Mouse (Mus musculus): ENCODE data around the gene Creg2. TPM values are rescaled to one million over a fixed set of nuclear protein-coding genes. Genes with fewer than 3 reads are reported as not detected.

Creg2 gene
- 0.04 and 0.09 TPM in 2 replicates for polyA plus RNA-seq (2012; rRNA removed)

GRCm38 (mm10) chr1:39651241-39651548 is at the start of gene Creg2:
Creg2 (minus strand) TSS chr1:39651474.
- DNase-seq, result no peak
- Histone ChIP-seq H3K4me3 (ENCODE audit: insufficient read depth, low read depth, low read length) (peak within 1 kb of the TSS; percentile 48), H3K36me3 (ENCODE audit: control insufficient read depth, insufficient read depth, low read length) (no peaks in the 10 kb centered on the region), H3K27me3 (replicated peaks; ENCODE audit: control insufficient read depth, insufficient read depth, low read length) (no peaks in the 10 kb centered on the region), H3K4me1 (ENCODE audit: control insufficient read depth, insufficient read depth, low read length) (no peaks in the 10 kb centered on the region), H3K27ac (ENCODE audit: insufficient read depth, low read depth, low read length) (no peak within 1 kb of the TSS)
- no peak for TF ChIP-seq POLR2A (IDR thresholded peaks at IDR 0.05; ENCODE audit: low read depth, low read length)
- TF ChIP-seq CTCF (conservative IDR thresholded peaks at IDR 0.05; ENCODE audit: insufficient read depth, insufficient read length, low read depth, low read length), result no peak
- WGBS, result 39% methylated on average over 9 of the region's 9 CpGs

DNA sequence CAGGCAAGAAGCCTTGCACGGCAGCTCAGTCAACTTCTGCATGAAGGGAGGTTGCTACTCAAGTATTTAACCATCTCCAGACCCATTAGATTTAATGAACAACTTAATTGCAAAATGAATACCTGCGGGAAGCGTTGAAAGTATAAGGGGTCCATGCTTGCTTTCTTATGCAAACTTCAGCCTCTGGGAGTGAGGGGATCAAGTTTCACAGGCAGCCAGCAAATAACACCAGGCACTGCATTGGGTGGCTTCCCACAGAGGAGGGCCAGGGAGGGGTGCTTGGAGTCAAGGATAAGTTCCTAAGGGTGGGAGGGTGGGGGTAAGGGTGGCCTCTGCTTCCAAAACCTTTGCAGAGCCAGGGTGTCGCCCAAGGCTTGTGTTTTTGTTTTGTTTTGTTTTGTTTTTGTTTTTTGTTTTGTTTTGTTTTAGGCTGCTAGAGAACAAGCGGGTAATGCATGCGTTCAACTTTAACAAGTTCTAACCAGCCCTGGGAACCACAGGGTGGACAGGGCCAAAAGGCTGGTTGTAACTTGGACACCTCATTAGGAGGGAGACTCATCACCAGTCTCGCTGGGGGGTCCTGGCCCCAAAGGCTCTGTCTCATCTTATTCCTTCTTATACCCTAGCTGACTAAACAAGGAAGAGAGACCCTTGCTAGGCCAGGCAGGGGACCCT is 49.5 kb upstream of the Creg2 start:
- H3K4me3 ChIP-seq (ENCODE audit: insufficient read depth, low read depth, low read length), result no peak overlapping the region
- H3K36me3 ChIP-seq (ENCODE audit: control insufficient read depth, insufficient read depth, low read length), result no peaks in the 10 kb centered on the region
- WGBS, result 57% methylated on average over 7 of the region's 7 CpGs
- no peak for DNase-seq
- H3K27me3 ChIP-seq (replicated peaks; ENCODE audit: control insufficient read depth, insufficient read depth, low read length), result no peaks in the 10 kb centered on the region
- H3K4me1 ChIP-seq (ENCODE audit: control insufficient read depth, insufficient read depth, low read length), result peaks cover under 1% of the 10 kb centered on the region; the same call in 1 of the 2 replicates
- TF ChIP-seq POLR2A (IDR thresholded peaks at IDR 0.05; ENCODE audit: low read depth, low read length) (no peak), CTCF (conservative IDR thresholded peaks at IDR 0.05; ENCODE audit: insufficient read depth, insufficient read length, low read depth, low read length) (no peak)
- no peak overlapping the region for H3K27ac ChIP-seq (ENCODE audit: insufficient read depth, low read depth, low read length)

GRCm38 (mm10) chr1:39698456-39698855 is 47.2 kb upstream of the Creg2 start:
- TF ChIP-seq POLR2A (IDR thresholded peaks at IDR 0.05; ENCODE audit: low read depth, low read length) (no peak), CTCF (conservative IDR thresholded peaks at IDR 0.05; ENCODE audit: insufficient read depth, insufficient read length, low read depth, low read length) (no peak)
- no peak overlapping the region; the same call in 1 of the 2 replicates for H3K27ac ChIP-seq (ENCODE audit: insufficient read depth, low read depth, low read length)
- no peaks in the 10 kb centered on the region for H3K27me3 ChIP-seq (replicated peaks; ENCODE audit: control insufficient read depth, insufficient read depth, low read length)
- H3K4me1 ChIP-seq (ENCODE audit: control insufficient read depth, insufficient read depth, low read length), result peaks cover 5% of the 10 kb centered on the region; the same call in 1 of the 2 replicates
- H3K36me3 ChIP-seq (ENCODE audit: control insufficient read depth, insufficient read depth, low read length), result no peaks in the 10 kb centered on the region
- DNase-seq, result peak; percentile 65
- no peak overlapping the region for H3K4me3 ChIP-seq (ENCODE audit: insufficient read depth, low read depth, low read length)
- 59% methylated on average over 6 of the region's 6 CpGs for WGBS

- Histone ChIP-seq H3K27me3 (replicated peaks; ENCODE audit: control insufficient read depth, insufficient read depth, low read length) (no peaks in the 10 kb centered on the region), H3K27ac (ENCODE audit: insufficient read depth, low read depth, low read length) (no peak overlapping the region), H3K4me1 (ENCODE audit: control insufficient read depth, insufficient read depth, low read length) (peaks cover 5% of the 10 kb centered on the region; the same call in 1 of the 2 replicates), H3K4me3 (ENCODE audit: insufficient read depth, low read depth, low read length) (no peak overlapping the region), H3K36me3 (ENCODE audit: control insufficient read depth, insufficient read depth, low read length) (no peaks in the 10 kb centered on the region)
- peak; percentile 69 for DNase-seq
- WGBS, result 47% methylated on average over 4 of the region's 4 CpGs
- TF ChIP-seq CTCF (conservative IDR thresholded peaks at IDR 0.05; ENCODE audit: insufficient read depth, insufficient read length, low read depth, low read length) (no peak), POLR2A (IDR thresholded peaks at IDR 0.05; ENCODE audit: low read depth, low read length) (no peak)
Measured at GRCm38 (mm10) chr1:39695198-39695597, 43.9 kb upstream of the Creg2 start.

GRCm38 (mm10) chr1:39694756-39695155 is 43.5 kb upstream of the Creg2 start:
- no peaks in the 10 kb centered on the region for H3K27me3 ChIP-seq (replicated peaks; ENCODE audit: control insufficient read depth, insufficient read depth, low read length)
- no peak for TF ChIP-seq CTCF (conservative IDR thresholded peaks at IDR 0.05; ENCODE audit: insufficient read depth, insufficient read length, low read depth, low read length)
- TF ChIP-seq POLR2A (IDR thresholded peaks at IDR 0.05; ENCODE audit: low read depth, low read length), result no peak
- H3K4me3 ChIP-seq (ENCODE audit: insufficient read depth, low read depth, low read length), result no peak overlapping the region
- WGBS, result 41% methylated on average over 7 of the region's 7 CpGs
- no peaks in the 10 kb centered on the region for H3K36me3 ChIP-seq (ENCODE audit: control insufficient read depth, insufficient read depth, low read length)
- no peak overlapping the region for H3K27ac ChIP-seq (ENCODE audit: insufficient read depth, low read depth, low read length)
- DNase-seq, result no peak
- H3K4me1 ChIP-seq (ENCODE audit: control insufficient read depth, insufficient read depth, low read length), result peaks cover 5% of the 10 kb centered on the region; the same call in 1 of the 2 replicates

DNA sequence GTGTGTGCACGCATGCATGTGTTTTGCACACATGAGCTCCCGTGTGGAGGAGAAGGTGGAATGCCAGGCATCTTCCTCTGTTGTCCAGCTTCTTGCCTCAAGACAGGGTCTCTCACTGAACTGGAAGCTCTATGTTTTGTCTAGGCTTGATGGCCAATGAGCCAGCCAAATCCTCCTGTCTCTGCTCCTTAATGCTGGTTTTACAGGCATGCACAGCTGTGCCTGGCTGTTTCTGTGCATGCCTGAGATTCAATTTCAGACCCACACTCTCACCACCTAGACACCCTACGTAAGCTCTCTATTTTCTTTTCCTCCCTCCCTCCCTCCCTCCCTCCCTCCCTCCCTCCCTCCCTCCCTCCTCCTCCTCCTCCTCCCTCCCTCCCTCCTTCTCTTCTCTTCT is 40.7 kb upstream of the Creg2 start:
- no peak overlapping the region for H3K27ac ChIP-seq (ENCODE audit: insufficient read depth, low read depth, low read length)
- H3K36me3 ChIP-seq (ENCODE audit: control insufficient read depth, insufficient read depth, low read length), result no peaks in the 10 kb centered on the region
- H3K4me1 ChIP-seq (ENCODE audit: control insufficient read depth, insufficient read depth, low read length), result peaks cover 5% of the 10 kb centered on the region; the same call in 1 of the 2 replicates
- H3K27me3 ChIP-seq (replicated peaks; ENCODE audit: control insufficient read depth, insufficient read depth, low read length), result no peaks in the 10 kb centered on the region
- TF ChIP-seq POLR2A (IDR thresholded peaks at IDR 0.05; ENCODE audit: low read depth, low read length) (no peak), CTCF (conservative IDR thresholded peaks at IDR 0.05; ENCODE audit: insufficient read depth, insufficient read length, low read depth, low read length) (no peak)
- WGBS, result 69% methylated on average over 3 of the region's 3 CpGs
- H3K4me3 ChIP-seq (ENCODE audit: insufficient read depth, low read depth, low read length), result no peak overlapping the region
- no peak for DNase-seq

DNA sequence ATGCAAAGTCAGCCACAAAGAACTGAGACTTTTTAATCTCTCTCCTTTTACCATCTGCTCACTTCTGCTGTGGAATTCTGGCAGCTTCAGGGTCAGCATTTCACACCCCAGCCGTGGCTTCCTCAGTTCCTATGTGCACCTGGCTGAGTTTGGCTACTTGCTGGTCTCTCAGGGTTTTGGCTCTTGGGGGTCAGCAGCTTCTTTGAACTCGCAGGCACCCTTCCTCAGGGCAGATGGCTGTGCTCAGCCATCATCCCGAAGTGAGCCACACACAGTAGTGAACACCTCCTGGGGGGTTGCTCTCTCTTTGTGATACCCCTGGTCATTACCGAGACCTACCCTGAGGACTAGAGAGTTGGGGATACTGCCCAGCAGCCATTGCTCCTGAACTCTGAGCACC is 39.8 kb upstream of the Creg2 start:
- Histone ChIP-seq H3K4me1 (ENCODE audit: control insufficient read depth, insufficient read depth, low read length) (peaks cover 8% of the 10 kb centered on the region; the same call in 1 of the 2 replicates), H3K36me3 (ENCODE audit: control insufficient read depth, insufficient read depth, low read length) (no peaks in the 10 kb centered on the region), H3K27ac (ENCODE audit: insufficient read depth, low read depth, low read length) (no peak overlapping the region), H3K4me3 (ENCODE audit: insufficient read depth, low read depth, low read length) (no peak overlapping the region), H3K27me3 (replicated peaks; ENCODE audit: control insufficient read depth, insufficient read depth, low read length) (no peaks in the 10 kb centered on the region)
- 78% methylated on average over 4 of the region's 4 CpGs for WGBS
- TF ChIP-seq CTCF (conservative IDR thresholded peaks at IDR 0.05; ENCODE audit: insufficient read depth, insufficient read length, low read depth, low read length) (no peak), POLR2A (IDR thresholded peaks at IDR 0.05; ENCODE audit: low read depth, low read length) (no peak)
- no peak for DNase-seq

All from kidney, adult 2 months (tissue).